26 mouse cellular contexts compared by ENCODE assay signal in genomic region chr13:107458730-107459129, GRCm38 (mm10).
DNase-seq lines count a peak whose midpoint lies in the region; ATAC-seq and TF ChIP-seq lines count a peak whose summit lies in the region.
"Had no signal": no experiment of that assay in that cellular context is flagged by ENCODE, and none has a peak within 500 bp of the region (broad histone marks: within the 10 kb centered on the region; RNA-seq: fewer than 3 reads in every experiment).

No protein-coding gene starts in this region.

- no peak overlapping the region for H3K4me2 ChIP-seq in heart, postnatal 0 days (ENCODE audit: low read depth, low read length)
- H3K4me2 ChIP-seq: hindbrain, embryonic 14.5 days; kidney, embryonic 15.5 days; limb, embryonic 15.5 days; liver, embryonic 15.5 days; lung, embryonic 15.5 days; midbrain, embryonic 13.5 days; neural tube, embryonic 13.5 days had no signal

- peaks cover 7% of the 10 kb centered on the region for H3K4me1 ChIP-seq in heart, embryonic 10.5 days
- H3K4me1 ChIP-seq in heart, postnatal 0 days (ENCODE audit: control insufficient read depth, insufficient read depth): no peaks in the 10 kb centered on the region
- H3K4me1 ChIP-seq: limb, embryonic 15.5 days; liver, embryonic 15.5 days; lung, embryonic 15.5 days had no signal

- no peak overlapping the region for H3K4me3 ChIP-seq in heart, embryonic 10.5 days
- no peak overlapping the region for H3K4me3 ChIP-seq in heart, postnatal 0 days (ENCODE audit: low read depth, low read length)
- H3K4me3 ChIP-seq: erythroblast, embryonic 14.5 days; heart, adult 2 months; kidney, embryonic 15.5 days; limb, embryonic 10.5 days; limb, embryonic 15.5 days; liver, embryonic 15.5 days; lung, embryonic 15.5 days; midbrain, embryonic 13.5 days; neural tube, embryonic 13.5 days had no signal

- peaks cover 5% of the 10 kb centered on the region; the same call in 1 of the 2 replicates for H3K27me3 ChIP-seq in heart, embryonic 10.5 days (ENCODE audit: insufficient read depth, poor library complexity, severe bottlenecking)
- no peaks in the 10 kb centered on the region for H3K27me3 ChIP-seq in heart, postnatal 0 days (ENCODE audit: control insufficient read depth, insufficient read depth, low read length)
- H3K27me3 ChIP-seq: limb, embryonic 15.5 days; liver, embryonic 15.5 days; lung, embryonic 15.5 days; neural tube, embryonic 13.5 days had no signal

- no peak overlapping the region for H3K9ac ChIP-seq in heart, postnatal 0 days (replicated peaks; ENCODE audit: low read depth, low read length)
- H3K9ac ChIP-seq: hindbrain, embryonic 14.5 days; kidney, embryonic 15.5 days; limb, embryonic 15.5 days; liver, embryonic 15.5 days; lung, embryonic 15.5 days; midbrain, embryonic 13.5 days; neural tube, embryonic 13.5 days had no signal

- peak; percentile 55 for ATAC-seq in heart, postnatal 0 days (ENCODE audit: insufficient read depth, low read depth)
- ATAC-seq: midbrain, embryonic 13.5 days had no signal

- 83% methylated on average over 4 of the region's 4 CpGs for WGBS in heart, embryonic 10.5 days
- 29% methylated on average over 4 of the region's 4 CpGs for WGBS in heart, postnatal 0 days

- peak; percentile 35 to 70 for DNase-seq in heart, adult 18-20 months
- DNase-seq in heart, embryonic 10.5 days (ENCODE audit: low spot score): no peak
- DNase-seq in lung, postnatal 14 days: peak; percentile 5
- no peak for DNase-seq in lung, postnatal 25 days (ENCODE audit: low spot score)
- DNase-seq in heart, postnatal 0 days (ENCODE audit: low spot score): no peak
- no peak for DNase-seq in frontal cortex, postnatal 36 days (ENCODE audit: low spot score in 2 of 2)
- DNase-seq in layer of hippocampus, postnatal 10 days (ENCODE audit: low spot score in 2 of 2): no peak
- DNase-seq: adrenal gland, postnatal 25 days; cerebellum, adult 2 months; cerebellum, postnatal 14 days; gastrocnemius, postnatal 25 days; kidney, adult 11 months; kidney, postnatal 25 days; right cerebral cortex, postnatal 4 days had no signal

- no peak for TF ChIP-seq CTCF in heart, postnatal 0 days (IDR thresholded peaks at IDR 0.05; ENCODE audit: low read depth)

- H3K36me3 ChIP-seq in heart, embryonic 10.5 days: no peaks in the 10 kb centered on the region
- no peaks in the 10 kb centered on the region for H3K36me3 ChIP-seq in heart, postnatal 0 days (replicated peaks; ENCODE audit: control insufficient read depth, insufficient read depth, low read length)
- H3K36me3 ChIP-seq: kidney, embryonic 15.5 days; limb, embryonic 10.5 days; limb, embryonic 15.5 days; liver, embryonic 15.5 days; lung, embryonic 15.5 days; midbrain, embryonic 13.5 days; neural tube, embryonic 13.5 days had no signal

- no peak overlapping the region for H3K27ac ChIP-seq in heart, embryonic 10.5 days
- no peak overlapping the region for H3K27ac ChIP-seq in heart, postnatal 0 days (ENCODE audit: low read depth)
- H3K27ac ChIP-seq: heart, adult 2 months; hindbrain, embryonic 14.5 days; kidney, embryonic 15.5 days; limb, embryonic 10.5 days; limb, embryonic 15.5 days; liver, embryonic 15.5 days; lung, embryonic 15.5 days; macrophage; midbrain, embryonic 13.5 days; neural tube, embryonic 13.5 days; stomach, postnatal 0 days had no signal

- no peak for TF ChIP-seq EP300 in heart, postnatal 0 days (IDR thresholded peaks at IDR 0.05; ENCODE audit: low read depth)

- no peaks in the 10 kb centered on the region for H3K9me3 ChIP-seq in heart, embryonic 10.5 days
- H3K9me3 ChIP-seq in heart, postnatal 0 days (replicated peaks; ENCODE audit: control insufficient read depth, low read length): no peaks in the 10 kb centered on the region
- H3K9me3 ChIP-seq: kidney, embryonic 15.5 days; limb, embryonic 10.5 days; limb, embryonic 15.5 days; liver, embryonic 15.5 days; lung, embryonic 15.5 days; midbrain, embryonic 13.5 days; neural tube, embryonic 13.5 days had no signal

Comparison
In these comparisons a context has a peak if more than half of its experiments do, and no peak if none do; other contexts are left out.
1. DNase-seq: peak in heart, adult 18-20 months (2 of 2) and lung, postnatal 14 days (single experiment); none in heart, embryonic 10.5 days (single experiment), lung, postnatal 25 days (single experiment), heart, postnatal 0 days (single experiment), frontal cortex, postnatal 36 days (0 of 2) and layer of hippocampus, postnatal 10 days (0 of 2).